Mouse (Mus musculus) midbrain, embryonic 16.5 days (tissue): Measurements from ENCODE around the gene Gm26897. TPM values are rescaled to one million over a fixed set of nuclear protein-coding genes. Genes with fewer than 3 reads are reported as not detected.
A peak's percentile ranks its signal among the peaks of the same experiment; 100 is the strongest.

Experiments used
- ATAC-seq: fragments of 200-750 bp; cut with Nextera tagmentation; 2 replicates; pipeline ENCODE4 v1.8.0; 2017; ENCODE audit warnings: moderate TSS enrichment
- H3K27ac ChIP-seq: fragments of 300-500 bp; sonication (generic); 2 replicates; pipeline ENCODE4 v1.5.1; 2014; ENCODE audit warnings: mild to moderate bottlenecking, low read length, mixed read lengths
- H3K27me3 ChIP-seq: fragments of 300-500 bp; sonication (generic); 2 replicates; pipeline ENCODE4 v1.6.1; 2014; ENCODE audit warnings: low read depth, low read length, mixed read lengths; ENCODE audit not compliant: control insufficient read depth, insufficient read depth
- H3K36me3 ChIP-seq: fragments of 300-500 bp; sonication (generic); 2 replicates; pipeline ENCODE4 v1.6.1; 2014; ENCODE audit warnings: mild to moderate bottlenecking, low read length, moderate library complexity, mixed read lengths; ENCODE audit not compliant: control insufficient read depth, insufficient read depth
- H3K4me1 ChIP-seq: fragments of 300-500 bp; sonication (generic); 2 replicates; pipeline ENCODE4 v1.6.1; 2014; ENCODE audit warnings: mild to moderate bottlenecking, low read length, mixed read lengths; ENCODE audit not compliant: control insufficient read depth, insufficient read depth
- H3K4me2 ChIP-seq: fragments of 300-500 bp; sonication (generic); 2 replicates; pipeline ENCODE4 v1.6.1; 2014; ENCODE audit warnings: mild to moderate bottlenecking, low read length, mixed read lengths
- H3K4me3 ChIP-seq: fragments of 300-500 bp; sonication (generic); 2 replicates; pipeline ENCODE4 v1.5.1; 2014; ENCODE audit warnings: low read depth, mild to moderate bottlenecking, low read length, moderate library complexity, mixed read lengths
- H3K9ac ChIP-seq: fragments of 300-500 bp; sonication (generic); 2 replicates; pipeline ENCODE4 v1.6.1; 2014; ENCODE audit warnings: low read depth, low read length, mixed read lengths
- H3K9me3 ChIP-seq: fragments of 300-500 bp; sonication (generic); replicated peaks from 2 replicates; pipeline ENCODE4 v1.6.1; 2014; ENCODE audit warnings: mild to moderate bottlenecking, low read length, mixed read lengths; ENCODE audit not compliant: control insufficient read depth, poor library complexity, severe bottlenecking
- WGBS: fragments of 180-500 bp; shearing (Covaris S2); extraction: QIAGEN DNeasy Blood & Tissue Kit; methylation state at CpG from one replicate; pipeline ENCODE4 v1.1.7; 2014; 5-methylcytosine and 5-hydroxymethylcytosine counted together
- polyA plus RNA-seq: library from polyadenylated mRNA; unstranded; fragments of >200 nt; fragmentation: Nextera tagmentation; extraction: Ambion mirVana; gene quantifications from 2 replicates; pipeline ENCODE4 v1.2.1, GENCODE M21; 2015

Gm26897 gene
- polyA plus RNA-seq, 1 experiment from 2014 or later = not detected

DNA sequence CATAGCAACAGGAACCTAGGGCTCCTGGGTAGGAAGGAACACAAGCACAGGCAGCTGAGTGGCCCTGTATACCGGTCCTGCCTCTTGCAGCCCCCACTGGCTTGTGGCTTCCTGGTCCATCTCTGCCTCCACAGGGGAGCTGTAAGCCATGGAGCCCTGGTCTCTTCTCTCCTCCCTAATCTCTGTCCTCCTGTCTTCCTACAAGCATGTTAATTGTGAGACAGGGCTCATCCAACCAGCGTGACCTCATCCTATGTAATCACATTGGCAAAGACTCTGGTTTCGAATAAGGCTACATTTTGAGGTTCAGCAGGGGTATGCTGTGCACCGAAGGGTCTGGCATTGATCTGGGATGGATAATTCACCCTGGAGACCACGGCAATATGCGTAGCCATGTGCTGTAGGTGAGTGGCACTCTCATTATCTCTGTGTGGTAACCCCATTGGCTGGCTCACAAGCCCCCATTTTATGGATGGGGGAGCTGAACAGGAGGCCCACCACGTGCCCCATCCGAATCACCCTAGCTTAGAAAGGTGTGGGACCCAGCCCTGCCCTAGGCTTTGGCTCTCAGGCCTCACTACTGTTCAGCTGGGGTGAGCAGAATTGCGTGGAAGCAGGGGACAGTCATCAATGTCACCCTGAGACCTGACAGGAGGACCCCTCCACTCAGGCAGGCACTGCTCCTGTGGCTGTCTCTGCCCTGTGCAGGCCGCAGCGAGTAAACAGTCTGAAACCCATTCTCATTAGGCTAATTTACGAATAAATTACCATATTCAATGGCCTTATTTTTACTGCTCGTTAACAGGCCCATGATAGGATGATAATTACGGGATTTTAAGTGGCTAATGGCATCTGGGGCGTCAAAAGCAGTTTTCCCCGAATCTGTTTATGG, 6.9 kb downstream of the Gm26897 start:
- Histone ChIP-seq H3K27me3 (peaks cover 4% of the 10 kb centered on the region; the same call in 1 of the 2 replicates), H3K9me3 (no peaks in the 10 kb centered on the region), H3K9ac (no peak overlapping the region; the same call in 1 of the 2 replicates), H3K36me3 (no peaks in the 10 kb centered on the region), H3K27ac (peak overlapping the region; percentile 73), H3K4me2 (no peak overlapping the region), H3K4me1 (peaks cover 29% of the 10 kb centered on the region), H3K4me3 (no peak overlapping the region)
- peak; percentile 52; the same call in 1 of the 2 replicates for ATAC-seq
- 16% methylated on average over 16 of the region's 16 CpGs for WGBS

DNA sequence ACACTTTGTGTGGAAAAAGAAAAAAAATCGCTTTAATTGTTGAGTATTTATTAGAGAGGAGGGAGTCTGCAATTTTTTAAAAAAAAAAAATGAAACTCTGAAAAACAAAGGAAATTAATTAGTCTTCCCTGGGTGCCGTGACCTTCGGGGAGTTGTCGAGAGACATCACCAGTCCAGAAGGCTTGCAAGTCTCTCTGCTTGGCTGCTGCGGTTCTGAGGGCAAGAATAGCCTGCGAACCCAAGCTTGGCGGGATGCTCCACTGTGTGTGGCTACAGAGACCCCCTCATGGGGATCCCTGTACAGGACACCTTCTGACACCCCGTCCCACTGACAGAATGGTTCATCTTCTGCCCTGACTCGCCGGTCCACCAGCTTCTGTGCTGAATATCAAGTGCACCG, 7.6 kb downstream of the Gm26897 start:
- 6% methylated on average over 11 of the region's 11 CpGs for WGBS
- H3K4me3 ChIP-seq = no peak overlapping the region
- H3K9me3 ChIP-seq = no peaks in the 10 kb centered on the region
- peaks cover 29% of the 10 kb centered on the region for H3K4me1 ChIP-seq
- peak; percentile 30; the same call in 1 of the 2 replicates for ATAC-seq
- H3K36me3 ChIP-seq = no peaks in the 10 kb centered on the region
- H3K27ac ChIP-seq = peak overlapping the region; percentile 73
- peak overlapping the region; percentile 18; the same call in 1 of the 2 replicates for H3K4me2 ChIP-seq
- H3K27me3 ChIP-seq = peaks cover 4% of the 10 kb centered on the region; the same call in 1 of the 2 replicates
- peak overlapping the region; percentile 28; the same call in 1 of the 2 replicates for H3K9ac ChIP-seq

GRCm38 (mm10) chr5:111742290-111742898, 8.7 kb downstream of the Gm26897 start:
- H3K36me3 ChIP-seq = no peaks in the 10 kb centered on the region
- peak; percentile 50 for ATAC-seq
- H3K9ac ChIP-seq = peak overlapping the region; percentile 42
- H3K4me2 ChIP-seq = peak overlapping the region; percentile 19; the same call in 1 of the 2 replicates
- H3K27ac ChIP-seq = peak overlapping the region; percentile 73
- no peaks in the 10 kb centered on the region for H3K9me3 ChIP-seq
- H3K4me1 ChIP-seq = peaks cover 29% of the 10 kb centered on the region
- H3K4me3 ChIP-seq = no peak overlapping the region
- peaks cover 4% of the 10 kb centered on the region; the same call in 1 of the 2 replicates for H3K27me3 ChIP-seq
- 5% methylated on average over 12 of the region's 13 CpGs for WGBS

- Histone ChIP-seq H3K4me2 (no peak overlapping the region), H3K4me3 (no peak overlapping the region), H3K4me1 (peaks cover 18% of the 10 kb centered on the region), H3K9ac (no peak overlapping the region), H3K27me3 (no peaks in the 10 kb centered on the region), H3K36me3 (no peaks in the 10 kb centered on the region), H3K27ac (peak overlapping the region; percentile 67), H3K9me3 (no peaks in the 10 kb centered on the region)
- 80% methylated on average over 5 of the region's 5 CpGs for WGBS
- no peak for ATAC-seq
Measured at GRCm38 (mm10) chr5:111749599-111749998, 15.9 kb downstream of the Gm26897 start.

DNA sequence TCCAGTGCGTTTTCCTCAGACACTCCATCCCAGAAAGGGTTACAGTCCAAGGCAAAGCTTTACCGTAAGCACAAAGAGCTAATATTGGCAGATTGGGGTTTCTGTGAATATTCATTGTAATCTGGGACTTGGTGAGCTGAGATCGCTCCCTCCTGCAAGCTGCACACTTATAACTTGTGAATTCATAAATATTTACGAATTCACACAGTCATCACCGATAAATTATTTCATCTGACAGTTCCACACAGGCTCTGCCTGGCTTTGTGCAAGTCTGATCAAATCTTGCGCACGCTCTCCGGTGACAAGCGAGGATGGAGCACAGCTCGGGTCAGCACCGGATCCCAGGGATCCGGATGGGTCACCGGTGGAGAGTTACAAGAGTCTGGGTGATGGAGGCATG, 16.4 kb downstream of the Gm26897 start:
- Histone ChIP-seq H3K4me1 (peaks cover 23% of the 10 kb centered on the region), H3K27me3 (no peaks in the 10 kb centered on the region), H3K9ac (peak overlapping the region; percentile 2; the same call in 1 of the 2 replicates), H3K9me3 (no peaks in the 10 kb centered on the region), H3K4me2 (no peak overlapping the region), H3K4me3 (no peak overlapping the region), H3K27ac (peak overlapping the region; percentile 67), H3K36me3 (no peaks in the 10 kb centered on the region)
- 0 out of 2 replicates have a peak, but pooled peaks have one; percentile 34 for ATAC-seq
- 41% methylated on average over 13 of the region's 13 CpGs for WGBS

DNA sequence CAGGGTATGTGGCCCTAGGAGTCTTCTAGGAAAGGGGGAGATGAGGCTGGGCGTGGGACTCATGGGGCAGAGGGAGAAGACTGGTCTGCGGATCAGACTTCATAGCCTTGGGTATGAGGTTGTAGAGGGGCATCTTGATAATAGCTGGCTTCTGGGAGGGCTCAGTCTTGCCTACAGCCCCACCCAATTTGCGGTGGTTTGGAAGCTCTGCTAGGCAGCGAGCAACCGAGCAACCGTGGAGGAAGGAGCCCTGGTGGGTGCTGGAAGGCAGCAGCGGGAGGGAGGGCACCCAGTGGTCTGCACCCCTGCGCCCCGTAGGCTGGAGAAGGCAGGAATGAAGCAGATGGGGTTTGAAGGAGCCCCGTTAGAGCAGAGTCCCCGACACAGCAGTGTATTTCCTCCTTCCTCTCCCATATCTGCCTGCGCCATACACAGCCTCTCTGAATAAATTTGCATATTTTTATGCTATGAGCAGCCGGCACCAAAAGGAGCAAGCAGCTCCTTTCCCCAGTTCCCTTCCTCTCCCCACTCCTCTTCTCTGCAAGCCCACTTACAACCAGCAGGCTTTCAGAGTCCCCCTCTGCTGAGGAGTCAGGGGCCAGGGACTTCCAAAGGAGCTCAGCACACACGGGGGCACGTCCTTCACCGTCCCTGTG, 20.9 kb downstream of the Gm26897 start:
- no peaks in the 10 kb centered on the region for H3K36me3 ChIP-seq
- peak; percentile 71 for ATAC-seq
- peak overlapping the region; percentile 50; the same call in 1 of the 2 replicates for H3K9ac ChIP-seq
- H3K9me3 ChIP-seq = no peaks in the 10 kb centered on the region
- peaks cover 23% of the 10 kb centered on the region for H3K4me1 ChIP-seq
- WGBS = 17% methylated on average over 16 of the region's 16 CpGs
- H3K4me2 ChIP-seq = peak overlapping the region; percentile 42
- H3K27me3 ChIP-seq = no peaks in the 10 kb centered on the region
- peak overlapping the region; percentile 83 for H3K27ac ChIP-seq
- H3K4me3 ChIP-seq = 0 out of 2 replicates have a peak overlapping the region, but pooled peaks have one; percentile 1

DNA sequence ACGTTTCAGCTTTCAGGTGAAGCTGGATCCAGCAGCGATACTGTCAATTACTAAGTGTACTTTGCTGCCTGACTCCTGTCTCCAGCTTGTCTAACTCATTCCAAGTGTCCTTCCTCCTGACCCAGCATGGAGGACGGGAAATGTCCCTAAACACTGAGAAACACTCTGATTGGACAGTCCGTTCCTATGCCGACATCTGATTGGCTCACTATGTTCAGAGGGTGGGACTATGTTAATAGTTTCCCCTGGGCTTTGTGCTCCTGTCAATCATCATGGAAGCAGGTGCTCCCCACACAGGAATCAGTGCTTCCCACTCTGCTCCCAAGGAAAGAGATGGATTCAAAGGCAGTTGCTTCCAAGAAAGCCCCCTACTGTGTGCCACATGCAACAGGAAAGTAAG, 21.6 kb downstream of the Gm26897 start:
- 4% methylated on average over 5 of the region's 5 CpGs for WGBS
- H3K36me3 ChIP-seq = no peaks in the 10 kb centered on the region
- H3K4me2 ChIP-seq = no peak overlapping the region; the same call in 1 of the 2 replicates
- H3K4me3 ChIP-seq = no peak overlapping the region
- H3K4me1 ChIP-seq = peaks cover 22% of the 10 kb centered on the region
- no peaks in the 10 kb centered on the region for H3K27me3 ChIP-seq
- H3K27ac ChIP-seq = peak overlapping the region; percentile 83
- no peak overlapping the region for H3K9ac ChIP-seq
- H3K9me3 ChIP-seq = no peaks in the 10 kb centered on the region
- ATAC-seq = peak; percentile 27; the same call in 1 of the 2 replicates

GRCm38 (mm10) chr5:111760721-111761480, 27.2 kb downstream of the Gm26897 start:
- peak; percentile 47 for ATAC-seq
- Histone ChIP-seq H3K4me2 (peak overlapping the region; percentile 67), H3K9ac (peak overlapping the region; percentile 61), H3K4me1 (peaks cover 30% of the 10 kb centered on the region), H3K36me3 (no peaks in the 10 kb centered on the region), H3K4me3 (peak overlapping the region; percentile 36), H3K9me3 (no peaks in the 10 kb centered on the region), H3K27ac (peak overlapping the region; percentile 95), H3K27me3 (no peaks in the 10 kb centered on the region)
- WGBS = 12% methylated on average over 10 of the region's 10 CpGs
